Mouse (Mus musculus): ENCODE data around the gene Apbb1ip. TPM values are rescaled to one million over a fixed set of nuclear protein-coding genes. Genes with fewer than 3 reads are reported as not detected.

Apbb1ip gene
- total RNA-seq, 2 experiments from 2014 or later: 5.0 to 6.1 TPM

- TF ChIP-seq CTCF (IDR thresholded peaks at IDR 0.05): no peak
- no peak for DNase-seq (ENCODE audit: extremely low spot score in 1 of 2, low spot score in 2 of 2)
- Histone ChIP-seq H3K27ac (no peak overlapping the region), H3K4me3 (no peak overlapping the region)
- intact Hi-C loops (cut with DNase I): no loop called here
Measured at GRCm38 (mm10) chr2:22753461-22754075, 20.3 kb upstream of the Apbb1ip start.

GRCm38 (mm10) chr2:22754222-22754824, 19.6 kb upstream of the Apbb1ip start:
- TF ChIP-seq CTCF (IDR thresholded peaks at IDR 0.05): no peak
- intact Hi-C loops (cut with DNase I): no loop called here
- DNase-seq (ENCODE audit: extremely low spot score in 1 of 2, low spot score in 2 of 2): no peak
- Histone ChIP-seq H3K27ac (no peak overlapping the region), H3K4me3 (no peak overlapping the region)

GRCm38 (mm10) chr2:22755561-22755960, 18.3 kb upstream of the Apbb1ip start:
- DNase-seq (ENCODE audit: extremely low spot score in 1 of 2, low spot score in 2 of 2): no peak
- no peak for TF ChIP-seq CTCF (IDR thresholded peaks at IDR 0.05)
- Histone ChIP-seq H3K4me3 (no peak overlapping the region), H3K27ac (no peak overlapping the region)
- intact Hi-C loops (cut with DNase I): no loop called here

- Histone ChIP-seq H3K4me3 (no peak overlapping the region), H3K27ac (no peak overlapping the region)
- peak; percentile 71 for TF ChIP-seq CTCF (IDR thresholded peaks at IDR 0.05)
- peak; percentile 62 to 66 for DNase-seq (ENCODE audit: extremely low spot score in 1 of 2, low spot score in 2 of 2)
- intact Hi-C loops (cut with DNase I): loop anchor here (1.0 kb wide), 1 partner anchor 106 kb away; no protein-coding TSS in a partner anchor
Measured at GRCm38 (mm10) chr2:22758310-22758972, 15.5 kb upstream of the Apbb1ip start.

GRCm38 (mm10) chr2:22760452-22760851, 13.4 kb upstream of the Apbb1ip start:
- TF ChIP-seq CTCF (IDR thresholded peaks at IDR 0.05): no peak
- no peak overlapping the region for H3K27ac ChIP-seq
- H3K4me3 ChIP-seq: no peak overlapping the region
- intact Hi-C loops (cut with DNase I): no loop called here
- no peak for DNase-seq (ENCODE audit: extremely low spot score in 1 of 2, low spot score in 2 of 2)

- Histone ChIP-seq H3K27ac (no peak overlapping the region), H3K4me3 (no peak overlapping the region)
- no peak for TF ChIP-seq CTCF (IDR thresholded peaks at IDR 0.05)
- intact Hi-C loops (cut with DNase I): no loop called here
- no peak for DNase-seq (ENCODE audit: extremely low spot score in 1 of 2, low spot score in 2 of 2)
Measured at GRCm38 (mm10) chr2:22761103-22761521, 12.8 kb upstream of the Apbb1ip start.

- Histone ChIP-seq H3K4me3 (no peak overlapping the region), H3K27ac (no peak overlapping the region)
- no peak for TF ChIP-seq CTCF (IDR thresholded peaks at IDR 0.05)
- intact Hi-C loops (cut with DNase I): no loop called here
- peak; percentile 18 to 23 for DNase-seq (ENCODE audit: extremely low spot score in 1 of 2, low spot score in 2 of 2)
Measured at GRCm38 (mm10) chr2:22764774-22765387, 9.0 kb upstream of the Apbb1ip start.

- DNase-seq (ENCODE audit: extremely low spot score in 1 of 2, low spot score in 2 of 2): no peak
- intact Hi-C loops (cut with DNase I): no loop called here
- Histone ChIP-seq H3K4me3 (no peak overlapping the region), H3K27ac (no peak overlapping the region)
- no peak for TF ChIP-seq CTCF (IDR thresholded peaks at IDR 0.05)
Measured at GRCm38 (mm10) chr2:22771311-22771710, 2.6 kb upstream of the Apbb1ip start.

- peak; percentile 54 to 58 for DNase-seq (ENCODE audit: extremely low spot score in 1 of 2, low spot score in 2 of 2)
- peak overlapping the region; percentile 46; the same call in 1 of the 2 replicates for H3K27ac ChIP-seq
- peak overlapping the region; percentile 47 for H3K4me3 ChIP-seq
- intact Hi-C loops (cut with DNase I): no loop called here
- TF ChIP-seq CTCF (IDR thresholded peaks at IDR 0.05): no peak
Measured at GRCm38 (mm10) chr2:22774181-22774751, 372 bp downstream of the Apbb1ip start.

GRCm38 (mm10) chr2:22775213-22775612, 1.3 kb downstream of the Apbb1ip start:
- Histone ChIP-seq H3K27ac (no peak overlapping the region), H3K4me3 (0 out of 2 replicates have a peak overlapping the region, but pooled peaks have one; percentile 3)
- TF ChIP-seq CTCF (IDR thresholded peaks at IDR 0.05): no peak
- intact Hi-C loops (cut with DNase I): no loop called here
- DNase-seq (ENCODE audit: extremely low spot score in 1 of 2, low spot score in 2 of 2): no peak

- TF ChIP-seq CTCF (IDR thresholded peaks at IDR 0.05): no peak
- H3K27ac ChIP-seq: no peak overlapping the region
- no peak for DNase-seq (ENCODE audit: extremely low spot score in 1 of 2, low spot score in 2 of 2)
- H3K4me3 ChIP-seq: no peak overlapping the region
- intact Hi-C loops (cut with DNase I): no loop called here
Measured at GRCm38 (mm10) chr2:22775681-22776080, 1.8 kb downstream of the Apbb1ip start.
